Comparison of ENCODE assay signal across 25 mouse cellular contexts in the genomic region with DNA sequence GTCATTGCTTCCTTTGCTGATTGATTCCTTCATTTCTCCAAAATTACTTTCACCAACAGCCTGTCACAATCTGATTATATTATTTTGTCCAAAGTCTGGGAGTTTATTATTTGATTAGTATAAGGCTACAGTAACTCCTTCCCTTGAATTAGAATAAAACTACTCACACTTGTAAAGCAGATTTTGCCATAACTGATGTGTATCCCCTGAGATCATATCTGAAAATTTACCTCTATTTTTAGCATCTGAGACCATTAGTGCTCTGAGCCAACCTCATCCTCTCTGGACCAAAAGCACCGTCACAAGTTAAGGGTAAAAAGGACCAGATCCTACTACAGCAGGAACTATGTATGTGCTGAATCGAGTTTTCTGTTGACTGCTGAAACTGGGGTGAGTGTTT. TPM values are rescaled to one million over a fixed set of nuclear protein-coding genes. Genes with fewer than 3 reads are reported as not detected.
DNase-seq lines count a peak whose midpoint lies in the region; ATAC-seq and TF ChIP-seq lines count a peak whose summit lies in the region.
"Had no signal": no experiment of that assay in that cellular context is flagged by ENCODE, and none has a peak within 500 bp of the region (broad histone marks: within the 10 kb centered on the region; RNA-seq: fewer than 3 reads in every experiment).

Olfr653 (plus strand) TSS at position 301 of the 400 bp plus-strand sequence.

- dilution Hi-C loops in CH12.LX (cut with MboI; ENCODE audit: extremely low pct_ligation_motif_present, extremely low pct_unique_long_range_greater_than_20kb, low sequenced_read_pairs): no loop called here

- in situ Hi-C loops in CH12.LX (cut with MboI; ENCODE audit: low pct_ligation_motif_present, low pct_unique_long_range_greater_than_20kb, low sequenced_read_pairs): loop anchor here (25.0 kb wide), 1 partner anchor 215 kb away; the partner anchor contains the start of genes Trim12c and Trim30b

- peaks cover 0 to 8% of the 10 kb centered on the region in 2 experiments; a peak in 2 of 4 replicates for H3K4me1 ChIP-seq in CH12.LX (ENCODE audit: control insufficient read depth in 1 of 2, insufficient read depth in 2 of 2)
- H3K4me1 ChIP-seq in midbrain, embryonic 11.5 days (ENCODE audit: control insufficient read depth, insufficient read depth, low read length): no peaks in the 10 kb centered on the region

- no peak within 1 kb of the TSS for H3K9ac ChIP-seq in CH12.LX (ENCODE audit: insufficient read depth, low read depth)
- no peak within 1 kb of the TSS for H3K9ac ChIP-seq in midbrain, embryonic 11.5 days (ENCODE audit: low read length)

- peak within 1 kb of the TSS; percentile 21; the same call in 1 of the 2 replicates for H3K4me2 ChIP-seq in CH12.LX (ENCODE audit: insufficient read depth, low read depth, poor library complexity, severe bottlenecking)
- H3K4me2 ChIP-seq in midbrain, embryonic 11.5 days: no peak within 1 kb of the TSS

- ATAC-seq in neutrophil, adult 5-6 weeks (ENCODE audit: extremely low read depth, insufficient number of reproducible peaks, low FRiP score, poor library complexity, severe bottlenecking): 0 out of 2 replicates have a peak, but pooled peaks have one; percentile 9
- no peak for ATAC-seq in midbrain, embryonic 11.5 days (ENCODE audit: low FRiP score)
- ATAC-seq: activated CD4-positive, CD25-positive, alpha-beta regulatory T cell, adult 4 months; CD4-positive, CD25-positive, alpha-beta regulatory T cell, adult 4 months; Patski had no signal

- no peaks in the 10 kb centered on the region for H3K36me3 ChIP-seq in CH12.LX (replicated peaks in 1 of 2; ENCODE audit: control insufficient read depth in 1 of 2, insufficient read depth in 1 of 2, low read length in 1 of 2)
- H3K36me3 ChIP-seq in midbrain, embryonic 11.5 days (ENCODE audit: control insufficient read depth, insufficient read depth, low read length): no peaks in the 10 kb centered on the region
- H3K36me3 ChIP-seq: G1E had no signal

- TF ChIP-seq CTCF in CH12.LX (conservative IDR thresholded peaks at IDR 0.05 in 1 of 2, IDR thresholded peaks at IDR 0.05 in 1 of 2; ENCODE audit: low read depth in 2 of 2, low read length in 2 of 2): no peak

- 78% methylated on average over 2 of the region's 2 CpGs for WGBS in midbrain, embryonic 11.5 days

- H3K27me3 ChIP-seq in CH12.LX (replicated peaks): no peaks in the 10 kb centered on the region
- H3K27me3 ChIP-seq in midbrain, embryonic 11.5 days (ENCODE audit: control insufficient read depth, insufficient read depth, low read length): no peaks in the 10 kb centered on the region
- H3K27me3 ChIP-seq: Patski had no signal

- no peak for TF ChIP-seq POLR2A in CH12.LX (IDR thresholded peaks at IDR 0.05; ENCODE audit: low read depth, low read length)

- H3K4me3 ChIP-seq in CH12.LX (replicated peaks in 1 of 3; ENCODE audit: low read depth in 2 of 3, low read length in 2 of 3, poor library complexity in 1 of 3): no peak within 1 kb of the TSS
- H3K4me3 ChIP-seq in midbrain, embryonic 11.5 days (ENCODE audit: low read depth, low read length): no peak within 1 kb of the TSS

- no peak for TF ChIP-seq EP300 in CH12.LX (IDR thresholded peaks at IDR 0.05; ENCODE audit: low read length)

- no peaks in the 10 kb centered on the region for H3K9me3 ChIP-seq in CH12.LX (replicated peaks; ENCODE audit: low read length)
- no peaks in the 10 kb centered on the region for H3K9me3 ChIP-seq in midbrain, embryonic 11.5 days (ENCODE audit: control insufficient read depth, low read length)
- H3K9me3 ChIP-seq: G1E had no signal

- no peaks in the 10 kb centered on the region for H3K79me2 ChIP-seq in CH12.LX (replicated peaks; ENCODE audit: control insufficient read depth, extremely low read depth, insufficient read depth, poor library complexity, severe bottlenecking)

- DNase-seq in CH12.LX (ENCODE audit: extremely low read depth): no peak
- DNase-seq in urinary bladder, postnatal 36 days (ENCODE audit: low spot score in 2 of 2): no peak
- no peak for DNase-seq in midbrain, embryonic 11.5 days (ENCODE audit: low spot score, missing footprints)
- DNase-seq: adrenal gland, adult 2 months; adrenal gland, adult 8-10 months; adrenal gland, postnatal 10 days; adrenal gland, postnatal 14 days; adrenal gland, postnatal 25 days; adrenal gland, postnatal 36 days; B cell, adult 2 months; cerebellum, adult 11 months; cerebellum, adult 11-12 months; cerebellum, adult 18-20 months; cerebellum, adult 2 months had no signal

- no peak for TF ChIP-seq RAD21 in CH12.LX (IDR thresholded peaks at IDR 0.05; ENCODE audit: low read depth, low read length)

- H3K27ac ChIP-seq in CH12.LX (ENCODE audit: insufficient read depth, low read depth): no peak within 1 kb of the TSS
- no peak within 1 kb of the TSS for H3K27ac ChIP-seq in midbrain, embryonic 11.5 days (ENCODE audit: low read depth, low read length)

TF ChIP-seq in CH12.LX, 34 proteins besides CTCF, POLR2A, EP300 and RAD21:
- no peak for TF ChIP-seq UBTF (IDR thresholded peaks at IDR 0.05; ENCODE audit: low read depth, low read length)
- TF ChIP-seq SIN3A (IDR thresholded peaks at IDR 0.05; ENCODE audit: low read length): no peak

RNA-seq across cellular contexts. Expression of gene Olfr653, which starts in this region (rescaled TPM):
- not detected in 2 replicates for total RNA-seq in CH12.LX (2012; rRNA removed)
- not detected in 2 replicates for total RNA-seq in CH12.LX (2014; rRNA removed)
- polyA plus RNA-seq in CH12.LX (2012; ENCODE audit: insufficient read length, low read depth): not detected in 2 replicates
- total RNA-seq in neutrophil, adult 5-6 weeks (2017): not detected in 2 replicates
- polyA plus RNA-seq in midbrain, embryonic 11.5 days (2014; fragmentation: Nextera tagmentation; extraction: Ambion mirVana): not detected in 2 replicates
- total RNA-seq: adrenal gland, adult 18-20 months; adrenal gland, adult 2 months; adrenal gland, adult 8-10 months; adrenal gland, postnatal 10 days; adrenal gland, postnatal 14 days; adrenal gland, postnatal 25 days; adrenal gland, postnatal 36 days; adrenal gland, postnatal 4 days; ES-E14; MEL had no signal
- polyA plus RNA-seq: activated CD4-positive, CD25-positive, alpha-beta regulatory T cell, adult 4 months; adrenal gland, adult 2 months; brain, embryonic 14.5 days; C2C12; CD4-positive, CD25-positive, alpha-beta regulatory T cell, adult 4 months; cerebellum, adult 2 months; G1E; Patski had no signal

Comparison
In these comparisons a context has a peak if more than half of its experiments do, and no peak if none do; other contexts are left out.
1. Peak in ATAC-seq in neutrophil, adult 5-6 weeks; RNA of the gene not detected or under 1 TPM.